Mouse (Mus musculus) spleen, adult 18-20 months (tissue): ENCODE data around the gene Fcer1g.
A peak's percentile ranks its signal among the peaks of the same experiment; 100 is the strongest.

ENCODE experiments used
- DNase-seq, 2 experiments: peaks; one replicate each; pipeline ENCODE4 v3.0.0; 2022; ENCODE audit warnings: mixed read lengths in 2 of 2

Gene Fcer1g

DNA sequence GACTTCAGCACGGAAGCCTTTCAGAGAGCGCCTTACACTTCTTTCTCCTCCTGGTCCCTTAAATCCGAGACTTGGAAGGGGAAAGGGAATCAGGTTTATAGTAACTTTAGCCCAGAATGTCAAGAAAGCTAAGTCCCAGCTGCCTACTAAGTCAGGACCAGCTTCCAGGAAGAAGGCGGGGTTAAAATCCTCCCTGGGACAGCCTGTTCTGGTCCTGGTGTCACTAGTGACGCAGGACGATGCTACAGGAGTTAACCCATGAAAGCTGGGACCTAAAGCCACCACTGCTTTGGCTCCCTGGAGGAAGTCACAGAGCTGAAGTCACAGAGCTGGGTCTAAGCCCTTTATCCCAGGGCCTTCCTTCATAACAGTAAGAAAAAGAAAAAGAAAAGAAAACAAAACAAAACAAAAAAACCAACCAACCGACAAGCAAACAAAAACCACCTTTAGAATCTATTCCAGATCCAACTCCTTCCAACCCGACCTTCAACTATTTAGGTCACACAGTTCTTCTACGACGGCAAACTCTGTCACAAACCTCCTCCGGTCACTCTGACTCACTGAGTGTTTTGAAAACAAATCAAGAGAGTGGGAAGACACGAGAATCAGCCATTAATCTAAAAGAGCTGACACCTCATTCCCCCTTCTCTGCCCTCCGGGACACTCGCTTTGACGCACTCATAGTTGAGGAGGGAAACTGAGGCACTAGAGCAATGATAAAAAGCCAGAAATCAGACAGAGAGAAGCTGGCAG is 6.0 kb upstream of the Fcer1g start:
- no peak for DNase-seq

- DNase-seq = peak in 1 of 2 experiments; percentile 59
Measured at GRCm38 (mm10) chr1:171238463-171238862, 4.3 kb upstream of the Fcer1g start.

- DNase-seq = no peak
Measured at GRCm38 (mm10) chr1:171237438-171237837, 3.3 kb upstream of the Fcer1g start.

DNA sequence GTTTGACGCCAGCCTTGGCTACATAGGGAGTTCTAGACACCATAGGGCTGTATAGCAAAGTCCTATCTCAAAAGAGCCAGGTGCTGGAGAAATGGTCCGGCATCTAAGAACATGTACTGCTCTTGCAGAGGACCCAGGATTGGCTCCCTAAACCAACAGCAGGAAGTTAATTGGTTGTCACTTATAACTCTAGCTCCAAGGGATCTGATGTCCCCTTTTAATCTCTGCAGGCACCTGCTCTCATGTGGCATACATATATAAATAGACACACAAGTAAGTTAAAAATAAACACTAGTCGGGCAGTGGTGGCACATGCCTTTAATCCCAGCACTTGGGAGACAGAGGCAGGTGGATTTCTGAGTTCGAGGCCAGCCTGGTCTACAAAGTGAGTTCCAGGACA is 1.6 kb upstream of the Fcer1g start:
- no peak for DNase-seq

DNA sequence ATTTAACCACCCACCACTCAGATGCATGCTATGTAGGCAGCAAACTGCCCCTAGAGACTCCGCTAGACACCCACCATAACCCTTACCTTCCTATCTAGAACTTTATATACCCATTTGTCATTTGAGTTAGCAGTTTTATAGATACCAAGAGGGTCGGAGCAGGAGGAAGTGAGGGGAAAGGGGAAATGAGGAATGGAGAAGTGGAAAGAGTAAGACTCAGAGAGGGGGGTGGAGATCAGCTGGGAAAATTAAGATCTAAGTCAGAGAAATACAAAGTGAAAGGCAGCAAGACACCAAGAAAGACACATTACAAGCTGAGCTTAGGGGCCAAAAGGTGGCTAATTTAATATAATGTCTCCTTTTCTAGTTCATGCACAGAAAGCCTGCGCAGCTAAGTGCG is 373 bp upstream of the Fcer1g start:
- DNase-seq = no peak

DNA sequence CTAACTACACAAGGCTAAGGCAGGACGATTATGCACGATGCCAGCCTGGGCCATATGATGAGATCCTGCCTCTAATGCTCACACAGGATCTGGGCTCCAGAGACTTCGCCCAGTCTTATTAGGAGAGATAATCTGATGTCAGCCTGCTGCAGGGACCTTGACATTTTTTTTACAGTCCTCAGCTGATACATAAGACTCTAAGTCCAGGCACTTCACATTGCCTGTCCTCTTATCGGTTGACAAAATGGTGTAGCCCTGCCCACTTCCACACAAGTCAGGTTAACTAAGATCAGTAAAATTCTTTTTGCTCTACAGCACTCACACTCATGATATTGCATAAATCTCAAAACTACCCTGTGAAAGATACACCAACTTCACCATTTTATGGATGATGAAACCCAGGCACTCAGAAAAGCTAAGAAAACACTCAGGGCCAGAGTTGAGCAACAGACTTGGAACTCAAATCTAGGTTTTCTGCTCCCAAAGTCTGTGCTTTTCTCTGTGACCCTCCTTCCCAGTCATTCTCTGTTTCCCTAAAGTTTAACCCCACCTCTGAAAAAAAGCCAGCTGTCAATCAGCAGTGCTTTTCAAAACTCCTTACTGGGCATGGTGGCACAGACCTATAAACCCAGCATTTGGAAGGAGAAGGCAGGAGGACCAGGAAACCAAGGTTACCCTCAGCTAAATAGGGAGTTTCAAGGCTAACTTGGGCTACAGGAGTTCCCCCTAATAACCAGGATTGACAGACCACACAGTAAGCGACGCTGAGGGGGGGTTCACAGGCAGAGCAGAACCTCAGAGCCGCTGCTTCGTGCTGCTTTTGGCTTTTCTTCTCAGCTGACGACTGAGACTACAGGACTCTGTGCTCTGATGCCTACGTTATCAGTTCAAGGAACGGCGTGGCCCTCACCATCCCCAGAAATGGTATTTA is 1.1 kb downstream of the Fcer1g start:
- no peak for DNase-seq

- no peak for DNase-seq
Measured at GRCm38 (mm10) chr1:171232348-171232747, 1.8 kb downstream of the Fcer1g start.

- no peak for DNase-seq
Measured at GRCm38 (mm10) chr1:171231844-171232243, 2.3 kb downstream of the Fcer1g start.

GRCm38 (mm10) chr1:171230215-171230614 is 4.0 kb downstream of the Fcer1g start:
- no peak for DNase-seq

GRCm38 (mm10) chr1:171229750-171230149 is 4.4 kb downstream of the Fcer1g start:
- no peak for DNase-seq

DNA sequence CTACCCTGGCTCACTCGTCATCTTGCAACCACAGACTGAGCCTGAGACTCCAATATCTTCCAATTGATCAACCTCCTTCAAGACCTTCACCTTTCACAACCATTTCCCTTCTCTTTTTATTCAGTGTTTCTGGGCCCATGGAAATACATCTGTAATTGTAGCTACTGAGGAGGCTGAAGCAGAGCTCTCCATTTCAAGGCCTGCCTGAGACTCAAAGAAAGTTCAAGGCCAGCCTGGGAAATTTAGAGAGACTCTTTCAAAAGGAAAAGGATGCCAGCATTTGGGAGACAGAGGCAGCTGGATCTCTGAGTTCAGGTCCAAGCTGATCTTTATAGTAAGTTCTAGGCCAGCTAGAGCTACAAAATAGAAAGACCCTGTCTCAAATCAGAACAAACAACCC is 6.3 kb downstream of the Fcer1g start:
- DNase-seq = no peak

DNA sequence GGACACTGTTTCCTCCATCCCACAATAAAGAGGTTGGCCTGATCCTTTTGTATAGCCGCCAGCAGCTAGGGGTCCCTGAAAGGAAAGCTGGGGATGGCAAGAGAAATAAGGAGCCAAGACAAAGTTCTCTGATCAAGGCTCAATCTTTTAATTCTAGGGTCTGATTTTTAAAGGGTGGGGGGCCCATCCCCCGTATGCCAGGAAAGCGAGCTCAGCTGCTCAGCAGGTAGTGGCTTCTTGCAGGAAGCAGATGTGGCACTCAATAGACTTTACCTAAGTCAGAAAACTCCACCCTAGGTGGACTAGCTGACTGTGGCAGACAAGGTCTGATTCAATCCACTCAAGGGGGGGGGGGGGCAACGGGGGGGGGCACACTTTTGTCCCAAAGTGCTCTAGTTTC is 7.4 kb downstream of the Fcer1g start:
- no peak for DNase-seq

GRCm38 (mm10) chr1:171224857-171225256 is 9.3 kb downstream of the Fcer1g start, which contains the start of gene Apoa2:
Gene Apoa2 (plus strand): TSS chr1:171225054.
- no peak for DNase-seq

- DNase-seq = no peak
Measured at GRCm38 (mm10) chr1:171223796-171224195, 10.4 kb downstream of the Fcer1g start.

DNA sequence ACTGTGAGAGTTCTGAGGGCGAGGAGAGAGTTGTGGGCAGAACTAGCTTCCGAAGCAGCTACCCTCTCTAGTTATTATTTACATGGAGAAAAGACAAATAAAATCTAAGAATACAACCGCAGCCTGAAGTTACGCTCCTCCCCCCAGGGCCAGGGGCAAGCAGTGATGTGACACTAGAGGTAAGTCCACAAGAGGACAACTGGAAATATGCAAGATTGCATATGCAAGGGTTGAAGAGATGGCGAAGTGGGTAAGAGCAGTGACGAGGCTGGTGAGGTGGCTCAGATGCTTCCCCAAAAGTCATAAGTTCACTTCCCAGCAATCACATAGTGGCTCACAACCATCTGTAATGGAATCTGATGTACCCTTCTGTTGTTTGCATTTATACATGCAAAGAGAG is 11.0 kb downstream of the Fcer1g start:
- DNase-seq = no peak

DNA sequence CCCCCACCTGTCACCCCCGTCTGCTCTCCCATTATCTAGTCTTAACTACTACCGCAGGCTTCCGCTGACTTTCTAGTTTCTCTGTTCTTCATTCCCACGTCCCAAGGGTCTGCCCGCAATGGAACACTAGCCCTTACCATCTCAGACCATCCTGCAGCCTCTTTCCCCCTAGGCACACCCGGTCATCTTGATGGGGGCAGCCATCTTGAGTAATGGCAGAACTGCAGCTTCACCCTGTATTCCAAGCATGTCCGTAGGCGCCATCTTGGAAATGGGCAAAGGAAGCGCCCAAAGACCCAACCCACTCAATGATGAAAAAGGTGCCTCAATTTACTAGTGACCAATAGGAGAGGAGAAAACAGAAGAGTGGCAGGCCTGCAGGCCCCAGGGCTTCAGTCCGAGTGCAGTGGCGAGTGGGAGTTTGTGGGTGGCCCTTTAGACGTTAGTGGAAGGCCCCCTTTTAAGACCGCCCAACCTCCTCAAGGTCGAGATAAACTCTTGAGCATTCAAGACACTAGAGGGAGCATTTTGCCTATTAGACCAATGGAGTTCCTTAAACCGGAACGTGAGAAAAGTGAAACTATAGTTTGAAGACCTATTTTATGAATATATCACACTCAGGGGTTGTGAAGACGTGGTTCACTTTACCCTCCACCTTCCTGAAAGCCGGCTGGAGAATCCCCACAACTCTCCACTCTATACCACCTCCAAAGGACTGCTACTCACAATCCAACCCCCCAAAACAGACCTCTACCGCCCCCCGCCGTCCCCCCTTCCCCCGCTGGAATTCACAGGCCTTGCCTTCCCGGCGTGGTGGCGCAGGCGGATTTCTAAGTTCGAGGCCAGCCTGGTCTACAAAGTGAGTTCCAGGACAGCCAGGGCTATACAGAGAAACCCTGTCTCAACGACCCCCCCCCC is 11.7 kb downstream of the Fcer1g start, which contains the start of gene Tomm40l:
TSS of gene Tomm40l (minus strand) at position 277 of the 918 bp plus-strand sequence.
- peak; percentile 82 to 89 for DNase-seq

- peak in 1 of 2 experiments; percentile 27 for DNase-seq
Measured at GRCm38 (mm10) chr1:171221281-171222193, 12.6 kb downstream of the Fcer1g start.

DNA sequence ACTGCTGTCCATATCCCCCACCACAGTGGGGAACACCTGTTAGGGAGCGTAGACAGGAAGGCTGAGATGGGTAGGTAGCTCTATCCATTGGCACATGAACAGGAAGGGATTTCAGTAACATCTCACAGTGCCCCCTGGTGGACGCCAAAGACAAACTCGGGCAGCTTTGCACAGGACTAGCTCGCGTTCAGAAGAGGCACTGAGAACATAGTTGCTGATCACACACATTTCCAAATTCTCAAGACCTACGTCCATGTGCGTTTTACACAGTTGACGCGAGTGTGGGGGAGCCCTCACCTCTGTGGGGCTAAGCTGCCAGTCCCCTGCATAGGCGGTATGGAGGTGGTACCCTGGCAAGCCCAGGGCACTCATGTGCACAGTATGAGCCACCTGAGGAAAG is 13.3 kb downstream of the Fcer1g start:
- DNase-seq = peak; percentile 54 to 79

GRCm38 (mm10) chr1:171216241-171216955 is 17.8 kb downstream of the Fcer1g start:
- no peak for DNase-seq

- DNase-seq = no peak
Measured at GRCm38 (mm10) chr1:171213801-171214496, 20.2 kb downstream of the Fcer1g start, which contains the start of gene Nr1i3. Gene Nr1i3 (plus strand): TSS chr1:171213970.
